Mouse (Mus musculus) myocyte (in vitro differentiated cells): ENCODE data around the gene Grik1.

Experiments
- E2F4 ChIP-seq: IDR thresholded peaks from one replicate; pipeline ENCODE4 v1.6.1; 2011; ENCODE audit warnings: mild to moderate bottlenecking, control low read depth, moderate library complexity; ENCODE audit not compliant: insufficient read depth
- MAX ChIP-seq: IDR thresholded peaks from one replicate; pipeline ENCODE4 v1.6.1; 2011; ENCODE audit warnings: low read depth, mild to moderate bottlenecking, control low read depth
- MYOD1 ChIP-seq, 3 experiments: IDR thresholded peaks; one replicate each; pipeline ENCODE4 v1.6.1; 2011; ENCODE audit warnings: control low read depth in 2 of 3, low read depth in 2 of 3, mild to moderate bottlenecking in 2 of 3, moderate library complexity in 1 of 3; ENCODE audit not compliant: insufficient read length in 2 of 3, control insufficient read depth in 1 of 3
- POLR2A ChIP-seq: IDR thresholded peaks from one replicate; pipeline ENCODE4 v1.6.1; 2011; ENCODE audit warnings: low read depth, mild to moderate bottlenecking, control low read depth, moderate library complexity; ENCODE audit not compliant: insufficient read length
- POLR2AphosphoS2 ChIP-seq: IDR thresholded peaks from one replicate; pipeline ENCODE4 v1.6.1; 2011; ENCODE audit warnings: low read depth, control low read depth; ENCODE audit not compliant: insufficient read length
- SRF ChIP-seq: IDR thresholded peaks from one replicate; pipeline ENCODE4 v1.6.1; 2011; ENCODE audit warnings: low read depth; ENCODE audit not compliant: control insufficient read depth, insufficient read length
- TCF12 ChIP-seq: IDR thresholded peaks from one replicate; pipeline ENCODE4 v1.6.1; 2011; ENCODE audit warnings: mild to moderate bottlenecking, control low read depth; ENCODE audit not compliant: poor library complexity, insufficient read depth, severe bottlenecking

- TF ChIP-seq E2F4 (no peak), POLR2A (no peak), POLR2AphosphoS2 (no peak), SRF (no peak), MYOD1 (IDR thresholded peaks at IDR 0.05; ENCODE audit: control insufficient read depth in 1 of 3, insufficient read length in 2 of 3, low read depth in 2 of 3) (no peak), MAX (no peak), TCF12 (no peak)
Measured at GRCm38 (mm10) chr16:88142574-88142973, 147.5 kb downstream of the Grik1 start.
